Mouse (Mus musculus): ENCODE measurements at regions not wholly inside any gene's neighbourhood (a gene's known extent, or its start where the extent isn't known, plus 50 kb on each side); places are given as distances from the start of the nearest gene placed in this dataset.

DNA sequence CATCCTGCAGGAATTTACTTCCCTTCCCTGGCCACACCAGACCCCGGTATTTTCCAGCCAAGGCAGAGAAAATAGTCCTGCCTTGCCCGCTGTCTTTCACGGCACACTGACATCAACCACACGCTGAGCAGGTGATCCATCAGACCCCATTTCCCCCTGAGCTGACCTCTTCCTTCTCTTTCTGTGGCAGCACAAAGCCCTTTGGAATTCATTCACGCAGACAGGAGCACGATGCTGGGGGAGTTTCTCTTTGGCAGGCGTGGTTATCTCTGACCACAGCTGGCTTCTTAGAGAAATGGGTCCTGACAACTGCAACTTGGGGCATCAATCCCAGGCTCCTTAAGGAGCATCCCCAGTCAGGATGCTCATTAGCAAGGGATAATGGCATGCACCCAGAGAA is 215.2 kb downstream of the Adra2a start:
- DNase-seq (ENCODE audit: low spot score), result no peak
- Histone ChIP-seq H3K4me3 (no peak overlapping the region), H3K27ac (no peak overlapping the region), H3K36me3 (no peaks in the 10 kb centered on the region), H3K9me3 (replicated peaks) (no peaks in the 10 kb centered on the region), H3K27me3 (ENCODE audit: low read depth, poor library complexity, severe bottlenecking) (no peaks in the 10 kb centered on the region), H3K4me1 (0 out of 2 replicates have a peak, but pooled peaks cover 9% of the 10 kb centered on the region)
- WGBS, result 23% methylated on average over 7 of the region's 7 CpGs

DNA sequence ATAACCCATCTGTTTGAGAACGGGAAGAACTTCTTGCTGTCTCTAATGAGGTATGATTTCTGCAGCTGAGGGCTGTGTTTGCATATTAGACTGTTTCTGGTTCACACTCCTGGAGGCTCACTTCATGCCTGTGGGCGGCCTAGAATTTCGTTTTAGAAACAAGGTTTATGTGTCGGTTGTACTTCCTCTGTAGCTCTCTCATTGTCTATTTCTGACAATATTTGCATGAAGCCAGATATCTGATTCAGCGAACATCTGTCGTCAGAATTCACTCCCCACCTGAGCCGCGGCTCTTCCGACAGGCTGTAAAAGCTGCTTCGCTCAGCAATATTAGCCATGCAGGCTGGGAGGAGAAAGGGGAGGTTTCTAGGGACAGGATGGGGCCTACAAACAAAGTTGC is 233.4 kb downstream of the Adra2a start:
- H3K4me3 ChIP-seq, result no peak overlapping the region
- H3K27me3 ChIP-seq (ENCODE audit: low read depth, poor library complexity, severe bottlenecking), result no peaks in the 10 kb centered on the region
- no peaks in the 10 kb centered on the region for H3K36me3 ChIP-seq
- no peak overlapping the region for H3K27ac ChIP-seq
- 90% methylated on average over 10 of the region's 10 CpGs for WGBS
- no peaks in the 10 kb centered on the region for H3K4me1 ChIP-seq
- no peaks in the 10 kb centered on the region for H3K9me3 ChIP-seq (replicated peaks)
- no peak for DNase-seq (ENCODE audit: low spot score)

DNA sequence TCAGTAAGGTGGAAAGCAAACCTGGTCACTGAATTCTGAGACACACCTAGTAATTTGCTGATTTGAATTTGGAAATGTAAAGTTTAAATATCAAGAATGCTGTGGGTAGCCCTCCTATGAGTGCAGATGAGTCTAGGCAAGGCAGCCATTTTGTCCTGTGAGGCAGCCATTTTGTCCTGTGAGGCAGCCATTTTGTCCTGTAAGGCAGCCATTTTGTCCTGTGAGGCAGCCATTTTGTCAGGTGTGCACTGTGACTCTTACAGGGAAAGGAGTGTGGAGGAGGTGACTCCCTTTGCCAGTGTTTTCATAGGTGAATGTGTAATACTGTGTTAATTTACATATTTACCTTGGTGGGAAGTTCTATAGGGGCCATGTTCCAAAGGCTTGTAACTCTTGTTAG is 241.5 kb downstream of the Adra2a start:
- H3K36me3 ChIP-seq, result no peaks in the 10 kb centered on the region
- DNase-seq (ENCODE audit: low spot score), result no peak
- H3K27me3 ChIP-seq (ENCODE audit: low read depth, poor library complexity, severe bottlenecking), result no peaks in the 10 kb centered on the region
- no peaks in the 10 kb centered on the region for H3K9me3 ChIP-seq (replicated peaks)
- H3K4me3 ChIP-seq, result no peak overlapping the region
- no peak overlapping the region for H3K27ac ChIP-seq
- no peaks in the 10 kb centered on the region for H3K4me1 ChIP-seq

DNA sequence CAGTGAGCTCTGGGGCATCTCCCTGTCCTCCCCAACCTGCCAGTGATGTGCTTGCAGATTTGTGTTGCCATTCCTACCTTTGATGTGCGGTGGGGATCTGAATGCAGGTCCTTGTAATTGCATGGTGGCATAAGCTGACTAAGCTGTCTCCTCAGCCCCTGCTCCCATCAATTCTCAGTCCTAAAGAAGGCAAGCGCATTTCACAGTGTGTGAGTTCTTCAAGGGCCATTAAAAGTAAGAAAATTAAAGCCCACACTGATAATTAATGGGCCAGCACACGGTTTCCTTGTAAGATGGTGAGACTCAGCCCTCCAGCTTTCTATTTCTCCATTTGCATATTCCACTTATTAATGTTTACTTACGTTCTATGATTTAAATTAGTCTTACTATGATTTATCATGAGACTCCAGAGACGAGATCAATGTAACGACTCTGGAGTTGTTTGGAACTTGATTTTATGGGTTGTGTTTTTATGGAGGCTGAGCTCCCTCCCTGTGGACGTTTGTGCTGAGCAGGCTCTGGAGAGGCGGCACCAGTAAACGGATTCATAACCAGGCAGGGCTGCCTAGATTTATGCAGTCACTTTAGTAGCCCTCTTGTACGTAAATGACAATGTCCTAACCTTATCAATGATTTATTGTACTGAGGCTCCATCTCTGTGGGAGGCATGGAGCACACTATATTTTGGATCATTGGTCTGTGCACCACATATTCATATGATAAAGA is 253.9 kb downstream of the Adra2a start:
- 65% methylated on average over 10 of the region's 10 CpGs for WGBS
- Histone ChIP-seq H3K4me3 (no peak overlapping the region), H3K27ac (no peak overlapping the region), H3K9me3 (replicated peaks) (no peaks in the 10 kb centered on the region), H3K4me1 (0 out of 2 replicates have a peak, but pooled peaks cover 3% of the 10 kb centered on the region), H3K36me3 (no peaks in the 10 kb centered on the region), H3K27me3 (ENCODE audit: low read depth, poor library complexity, severe bottlenecking) (no peaks in the 10 kb centered on the region)
- no peak for DNase-seq (ENCODE audit: low spot score)

DNA sequence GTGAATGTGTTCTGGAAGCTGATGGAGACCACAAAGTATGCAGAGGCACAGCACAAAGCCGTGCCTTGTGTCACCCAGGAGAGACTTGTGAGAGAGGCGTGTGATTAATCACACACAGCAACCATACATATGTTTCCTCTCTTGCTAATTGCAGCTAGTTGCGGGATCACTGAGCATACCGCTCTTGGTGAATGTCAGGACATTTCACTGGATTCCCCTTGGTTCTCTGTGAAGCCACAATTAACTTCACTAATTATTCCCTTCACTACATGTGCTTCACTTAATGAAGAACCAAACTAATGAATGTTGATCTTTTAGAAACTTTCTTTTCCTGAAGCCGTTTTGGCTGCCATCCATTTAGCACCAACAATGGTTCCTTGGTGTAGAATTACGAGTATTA is 267.3 kb downstream of the Adra2a start:
- Histone ChIP-seq H3K9me3 (replicated peaks) (no peaks in the 10 kb centered on the region), H3K36me3 (no peaks in the 10 kb centered on the region), H3K4me3 (no peak overlapping the region), H3K4me1 (peaks cover 9% of the 10 kb centered on the region), H3K27ac (no peak overlapping the region), H3K27me3 (ENCODE audit: low read depth, poor library complexity, severe bottlenecking) (no peaks in the 10 kb centered on the region)
- WGBS, result 61% methylated on average over 6 of the region's 6 CpGs
- DNase-seq (ENCODE audit: low spot score), result no peak

DNA sequence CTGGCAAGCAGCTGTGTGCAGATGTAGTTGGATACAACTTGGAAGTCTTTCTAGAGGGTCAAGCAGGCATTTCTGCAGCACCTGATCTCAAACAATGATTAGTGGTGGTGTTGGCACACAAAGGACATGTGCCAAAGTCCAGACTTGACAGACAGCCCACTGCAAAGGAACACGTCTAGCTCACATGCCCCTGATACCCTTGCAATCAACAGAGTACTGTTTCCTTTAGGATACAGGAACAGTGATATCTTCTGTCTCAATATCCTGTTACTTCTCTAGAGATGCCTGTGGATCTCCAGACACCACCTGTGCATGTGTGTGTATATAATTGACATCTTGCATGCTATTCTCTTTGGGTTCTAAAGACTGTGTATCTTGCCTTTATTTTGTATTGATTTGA is 267.8 kb downstream of the Adra2a start:
- no peaks in the 10 kb centered on the region for H3K9me3 ChIP-seq (replicated peaks)
- 80% methylated on average over 1 of the region's 1 CpGs for WGBS
- no peak overlapping the region for H3K27ac ChIP-seq
- no peak overlapping the region for H3K4me3 ChIP-seq
- H3K27me3 ChIP-seq (ENCODE audit: low read depth, poor library complexity, severe bottlenecking), result no peaks in the 10 kb centered on the region
- DNase-seq (ENCODE audit: low spot score), result no peak
- peaks cover 9% of the 10 kb centered on the region for H3K4me1 ChIP-seq
- H3K36me3 ChIP-seq, result no peaks in the 10 kb centered on the region

DNA sequence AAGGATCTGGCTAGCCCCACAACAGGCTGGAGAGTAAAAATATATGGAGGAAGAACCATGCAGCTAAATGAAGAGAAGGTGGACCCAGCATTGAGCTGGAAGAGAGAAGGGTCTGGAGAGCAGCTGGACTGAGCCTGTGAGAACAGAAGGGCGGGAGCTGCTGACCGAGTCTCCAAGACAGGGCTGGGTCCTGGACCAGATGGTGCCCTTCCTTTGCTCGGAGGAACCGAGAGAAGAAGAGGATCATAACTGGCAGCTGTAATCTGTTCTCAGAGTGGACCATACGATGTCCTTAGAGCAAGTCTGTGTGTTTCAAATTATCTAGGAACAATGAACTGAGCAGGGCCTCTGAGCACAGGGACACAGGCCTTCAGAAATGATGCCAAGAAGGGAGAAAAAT is 279.3 kb downstream of the Adra2a start:
- H3K4me3 ChIP-seq, result no peak overlapping the region
- no peak for DNase-seq (ENCODE audit: low spot score)
- WGBS, result 60% methylated on average over 5 of the region's 5 CpGs

DNA sequence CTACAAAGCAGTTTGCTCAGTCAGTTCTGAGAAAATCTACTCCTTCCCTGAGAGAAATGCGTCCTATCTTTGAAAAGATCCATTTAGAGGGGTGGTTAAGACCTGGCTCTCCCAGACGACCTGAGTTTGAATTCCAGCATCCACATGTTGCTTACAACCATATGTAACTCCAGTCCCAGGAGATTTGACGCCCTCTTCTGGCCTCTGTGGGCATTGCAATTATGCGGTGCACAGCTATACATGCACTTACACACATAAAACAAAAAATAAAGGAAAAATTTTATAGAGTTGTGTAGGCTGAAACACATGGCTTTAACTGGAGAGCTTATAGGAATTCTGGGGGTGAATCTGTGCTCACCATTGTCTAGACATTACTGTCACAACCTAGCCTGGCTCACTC is 281.0 kb downstream of the Adra2a start:
- H3K36me3 ChIP-seq, result no peaks in the 10 kb centered on the region
- no peak overlapping the region for H3K4me3 ChIP-seq
- 69% methylated on average over 4 of the region's 4 CpGs for WGBS
- no peaks in the 10 kb centered on the region for H3K27me3 ChIP-seq (ENCODE audit: low read depth, poor library complexity, severe bottlenecking)
- no peak for DNase-seq (ENCODE audit: low spot score)
- H3K4me1 ChIP-seq, result no peaks in the 10 kb centered on the region
- no peak overlapping the region for H3K27ac ChIP-seq
- no peaks in the 10 kb centered on the region for H3K9me3 ChIP-seq (replicated peaks)

More for the DNA sequence above, 279.3 kb downstream of the Adra2a start:
- Histone ChIP-seq H3K36me3 (no peaks in the 10 kb centered on the region), H3K27ac (no peak overlapping the region), H3K27me3 (ENCODE audit: low read depth, poor library complexity, severe bottlenecking) (no peaks in the 10 kb centered on the region), H3K9me3 (replicated peaks) (no peaks in the 10 kb centered on the region), H3K4me1 (no peaks in the 10 kb centered on the region)

DNA sequence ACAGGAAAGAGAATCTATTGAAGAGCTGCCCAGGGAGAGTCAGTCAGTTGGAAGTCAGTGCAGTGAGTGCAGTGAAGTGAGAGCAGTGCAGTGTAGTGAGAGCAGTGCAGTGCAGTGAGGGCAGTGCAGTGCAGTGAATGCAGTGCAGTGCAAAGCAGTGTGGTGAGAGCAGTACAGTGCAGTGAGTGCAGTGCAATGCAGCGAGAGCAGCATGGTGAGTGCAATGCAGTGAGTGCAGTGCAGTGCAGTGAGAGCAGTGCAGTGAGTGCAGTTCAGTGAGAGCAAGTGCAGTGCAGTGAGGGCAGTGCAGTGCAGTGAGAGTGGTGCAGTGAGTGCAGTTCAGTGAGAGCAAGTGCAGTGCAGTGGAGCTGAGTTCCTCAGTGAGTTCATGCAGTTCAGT is 288.2 kb downstream of the Adra2a start:
- H3K27ac ChIP-seq, result no peak overlapping the region
- 90% methylated on average over 1 of the region's 1 CpGs for WGBS
- H3K4me3 ChIP-seq, result no peak overlapping the region
- DNase-seq (ENCODE audit: low spot score), result no peak
- H3K27me3 ChIP-seq (ENCODE audit: low read depth, poor library complexity, severe bottlenecking), result no peaks in the 10 kb centered on the region
- no peaks in the 10 kb centered on the region; the same call in 1 of the 2 replicates for H3K9me3 ChIP-seq (replicated peaks)
- no peaks in the 10 kb centered on the region for H3K36me3 ChIP-seq
- H3K4me1 ChIP-seq, result no peaks in the 10 kb centered on the region

DNA sequence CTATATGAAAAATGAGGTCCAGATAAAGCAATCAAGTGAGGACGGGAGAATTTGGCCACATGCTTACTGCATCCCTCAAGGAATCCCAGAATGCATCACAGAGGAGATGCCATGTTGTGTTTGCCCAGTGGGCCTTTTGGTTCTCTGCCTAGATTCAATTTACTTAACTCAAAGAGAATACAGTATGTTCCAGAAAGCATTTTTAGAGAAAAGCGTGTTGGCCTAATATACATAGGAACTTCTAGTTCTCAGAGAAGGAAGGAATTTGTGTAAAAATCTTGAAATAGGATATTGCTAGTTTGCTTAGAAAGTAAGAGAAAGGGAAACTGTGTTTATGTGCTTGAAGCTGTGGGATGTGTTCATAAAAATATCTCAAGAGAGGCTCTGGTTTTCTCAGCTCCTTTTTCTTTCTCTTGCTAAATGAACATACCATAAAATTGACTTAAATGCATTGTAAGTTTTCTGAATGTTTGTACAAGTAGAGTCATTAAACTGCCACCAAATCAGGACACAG is 296.9 kb downstream of the Adra2a start:
- Histone ChIP-seq H3K4me3 (no peak overlapping the region), H3K4me1 (no peaks in the 10 kb centered on the region), H3K9me3 (replicated peaks) (no peaks in the 10 kb centered on the region), H3K36me3 (no peaks in the 10 kb centered on the region), H3K27me3 (ENCODE audit: low read depth, poor library complexity, severe bottlenecking) (no peaks in the 10 kb centered on the region), H3K27ac (no peak overlapping the region)
- WGBS, result 83% methylated on average over 2 of the region's 2 CpGs
- DNase-seq (ENCODE audit: low spot score), result no peak

DNA sequence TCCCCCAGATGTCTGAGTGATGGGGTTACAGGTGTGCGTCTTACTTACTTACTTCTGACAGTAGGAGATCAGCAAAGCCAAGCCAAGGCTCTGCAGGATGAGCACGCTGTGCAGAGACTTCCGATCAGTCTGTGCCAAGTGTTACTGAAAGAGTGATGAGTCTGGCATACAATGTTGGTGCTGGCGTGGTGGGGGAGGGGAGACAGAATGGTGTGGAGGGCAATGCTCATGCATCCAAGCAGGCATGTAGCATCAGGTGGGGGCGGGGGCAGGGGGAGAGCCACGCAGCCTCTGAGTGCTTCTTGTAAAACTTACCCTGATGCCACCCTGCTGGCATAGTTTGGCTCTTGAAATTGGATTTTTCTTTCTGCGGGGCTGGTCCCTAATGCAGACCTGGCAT is 315.8 kb downstream of the Adra2a start:
- Histone ChIP-seq H3K4me1 (no peaks in the 10 kb centered on the region), H3K4me3 (no peak overlapping the region), H3K36me3 (no peaks in the 10 kb centered on the region), H3K9me3 (replicated peaks) (no peaks in the 10 kb centered on the region), H3K27ac (no peak overlapping the region), H3K27me3 (ENCODE audit: low read depth, poor library complexity, severe bottlenecking) (no peaks in the 10 kb centered on the region)
- 90% methylated on average over 7 of the region's 7 CpGs for WGBS
- no peak for DNase-seq (ENCODE audit: low spot score)

DNA sequence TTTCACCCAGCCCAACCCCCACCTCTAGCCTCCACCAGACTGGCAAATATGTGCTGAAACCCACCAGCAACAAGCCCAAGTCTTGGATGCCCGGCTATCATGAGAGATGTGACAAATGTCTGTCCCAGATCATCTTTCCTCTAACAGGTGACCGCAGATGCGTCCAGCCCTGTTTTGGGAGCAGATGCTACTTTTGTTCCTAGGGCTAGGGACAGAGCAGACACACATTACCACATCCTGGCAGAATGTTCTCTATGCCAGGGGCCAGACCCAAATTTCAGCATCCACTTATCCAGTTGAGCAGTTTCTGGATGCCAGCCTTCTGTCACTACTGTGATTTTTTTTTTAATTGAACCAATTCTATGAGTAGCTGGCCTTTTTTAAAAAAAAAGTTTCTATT is 316.7 kb downstream of the Adra2a start:
- no peaks in the 10 kb centered on the region for H3K27me3 ChIP-seq (ENCODE audit: low read depth, poor library complexity, severe bottlenecking)
- no peaks in the 10 kb centered on the region for H3K9me3 ChIP-seq (replicated peaks)
- WGBS, result 91% methylated on average over 3 of the region's 3 CpGs
- H3K4me1 ChIP-seq, result no peaks in the 10 kb centered on the region
- no peak overlapping the region for H3K4me3 ChIP-seq
- DNase-seq (ENCODE audit: low spot score), result no peak
- H3K27ac ChIP-seq, result no peak overlapping the region
- H3K36me3 ChIP-seq, result no peaks in the 10 kb centered on the region

DNA sequence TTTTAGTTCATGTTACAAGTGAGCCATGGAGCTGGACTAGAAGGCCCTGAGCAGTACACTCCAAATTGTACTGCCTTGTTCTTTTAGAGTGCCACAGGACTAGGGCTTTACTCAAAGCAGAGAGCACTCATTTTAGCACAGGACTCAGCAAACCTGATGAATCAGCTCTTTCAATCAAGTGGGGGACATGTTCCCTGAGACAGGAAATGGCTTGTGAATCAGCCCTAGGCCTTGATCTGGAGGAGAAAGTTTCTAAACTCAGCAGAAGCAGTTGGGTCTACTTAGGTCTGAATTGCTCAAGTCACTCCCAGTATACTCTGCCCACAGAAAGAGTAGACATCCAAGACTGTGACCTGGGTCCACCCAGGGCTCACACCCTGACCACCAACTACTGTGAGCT is 341.1 kb downstream of the Adra2a start:
- H3K27me3 ChIP-seq (ENCODE audit: low read depth, poor library complexity, severe bottlenecking), result no peaks in the 10 kb centered on the region
- no peaks in the 10 kb centered on the region for H3K9me3 ChIP-seq (replicated peaks)
- no peak overlapping the region for H3K27ac ChIP-seq
- no peak overlapping the region for H3K4me3 ChIP-seq
- no peaks in the 10 kb centered on the region for H3K36me3 ChIP-seq
- no peaks in the 10 kb centered on the region for H3K4me1 ChIP-seq
- DNase-seq (ENCODE audit: low spot score), result no peak

DNA sequence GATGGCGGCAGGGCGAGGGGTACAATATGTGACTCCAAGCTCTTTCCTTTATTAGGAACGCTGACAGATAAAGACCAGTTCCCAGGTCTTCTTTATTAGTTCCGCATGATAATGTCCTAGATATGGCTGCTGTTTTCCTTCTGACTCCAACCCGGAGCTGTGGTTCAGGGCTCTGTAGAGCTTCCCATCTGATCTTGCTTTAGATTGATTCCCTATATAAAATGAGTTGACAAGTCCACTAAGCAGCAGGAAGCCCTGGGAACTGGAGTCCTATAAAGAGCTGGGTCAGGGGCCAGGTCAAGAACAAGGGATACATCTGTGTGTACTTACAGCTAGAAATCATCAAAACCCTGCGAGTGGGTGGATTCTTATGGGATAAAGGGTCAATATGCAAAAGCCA is 347.5 kb downstream of the Adra2a start:
- Histone ChIP-seq H3K27me3 (ENCODE audit: low read depth, poor library complexity, severe bottlenecking) (no peaks in the 10 kb centered on the region), H3K4me3 (no peak overlapping the region), H3K36me3 (no peaks in the 10 kb centered on the region), H3K27ac (no peak overlapping the region), H3K9me3 (replicated peaks) (no peaks in the 10 kb centered on the region), H3K4me1 (peaks cover 14% of the 10 kb centered on the region)
- DNase-seq (ENCODE audit: low spot score), result no peak
- 42% methylated on average over 6 of the region's 6 CpGs for WGBS

Measured in limb, embryonic 10.5 days (tissue).